ENCODE assay signal across 10 mouse cellular contexts in the genomic region with DNA sequence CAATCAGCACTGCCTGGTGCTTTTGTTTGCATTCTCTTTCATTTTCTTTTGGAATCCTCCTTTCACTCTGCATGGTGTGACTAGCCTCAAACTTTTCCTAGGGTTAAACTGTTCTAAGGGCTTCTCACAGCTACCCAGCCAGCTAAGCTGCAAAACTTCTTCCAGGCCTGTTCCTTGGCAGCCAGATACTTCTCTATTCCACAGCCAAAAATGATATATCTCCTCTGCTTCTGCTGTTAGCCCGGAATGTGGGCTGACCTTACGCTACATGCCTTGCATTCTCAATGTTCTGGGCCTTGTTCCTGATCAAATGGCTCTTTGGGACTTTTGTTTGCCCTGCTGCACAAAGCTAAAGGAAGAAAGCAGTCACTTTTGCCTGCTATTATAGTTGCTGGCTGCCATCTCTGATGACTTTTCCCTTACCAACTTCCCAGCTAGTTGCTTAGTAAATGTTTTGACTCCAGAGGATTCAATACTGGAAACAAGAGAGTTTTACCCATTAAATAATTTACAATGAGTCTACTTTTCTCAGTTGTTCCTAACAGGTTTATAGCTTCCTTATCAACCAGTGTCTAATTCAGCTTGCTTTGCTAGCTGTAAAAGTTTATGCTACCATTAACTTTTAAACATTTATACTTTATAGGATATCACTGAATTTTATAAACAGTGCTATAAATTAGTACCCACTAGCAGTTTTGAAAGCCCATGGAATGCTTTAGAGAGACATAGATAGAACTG.
A peak's percentile ranks its signal among the peaks of the same experiment; 100 is the strongest.
DNase-seq lines count a peak whose midpoint lies in the region; ATAC-seq and TF ChIP-seq lines count a peak whose summit lies in the region.
"Had no signal": no experiment of that assay in that cellular context is flagged by ENCODE, and none has a peak within 500 bp of the region (broad histone marks: within the 10 kb centered on the region; RNA-seq: fewer than 3 reads in every experiment).

No protein-coding gene starts in this region.

- no peaks in the 10 kb centered on the region for H3K9me3 ChIP-seq in forebrain, embryonic 11.5 days (ENCODE audit: control insufficient read depth, low read length)
- H3K9me3 ChIP-seq in forebrain, embryonic 13.5 days (replicated peaks), result no peaks in the 10 kb centered on the region
- H3K9me3 ChIP-seq in heart, embryonic 15.5 days (replicated peaks), result no peaks in the 10 kb centered on the region
- no peaks in the 10 kb centered on the region for H3K9me3 ChIP-seq in kidney, embryonic 15.5 days (replicated peaks)
- H3K9me3 ChIP-seq in neural tube, embryonic 12.5 days, result no peaks in the 10 kb centered on the region
- H3K9me3 ChIP-seq in forebrain, postnatal 0 days (ENCODE audit: low read length), result no peaks in the 10 kb centered on the region
- H3K9me3 ChIP-seq: embryonic facial prominence, embryonic 12.5 days had no signal

- no peak for ATAC-seq in forebrain, embryonic 11.5 days (replicated peaks; ENCODE audit: low FRiP score)
- ATAC-seq in forebrain, embryonic 13.5 days, result no peak
- ATAC-seq in heart, embryonic 15.5 days (replicated peaks; ENCODE audit: insufficient number of reproducible peaks, insufficient read depth, low FRiP score, low read depth), result peak; percentile 77
- ATAC-seq in kidney, embryonic 15.5 days (replicated peaks; ENCODE audit: low FRiP score), result peak; percentile 83
- peak; percentile 78 for ATAC-seq in neural tube, embryonic 12.5 days (ENCODE audit: low FRiP score, low read depth)
- ATAC-seq in forebrain, postnatal 0 days, result no peak

- no peaks in the 10 kb centered on the region for H3K4me1 ChIP-seq in forebrain, embryonic 11.5 days (replicated peaks; ENCODE audit: control insufficient read depth, insufficient read depth, low read length)
- H3K4me1 ChIP-seq in forebrain, embryonic 13.5 days, result peaks cover 10% of the 10 kb centered on the region
- peaks cover 26% of the 10 kb centered on the region for H3K4me1 ChIP-seq in heart, embryonic 15.5 days (replicated peaks)
- H3K4me1 ChIP-seq in kidney, embryonic 15.5 days, result peaks cover 10% of the 10 kb centered on the region; the same call in 1 of the 2 replicates
- peaks cover 10% of the 10 kb centered on the region; the same call in 1 of the 2 replicates for H3K4me1 ChIP-seq in neural tube, embryonic 12.5 days
- H3K4me1 ChIP-seq in forebrain, postnatal 0 days (ENCODE audit: insufficient read depth), result no peaks in the 10 kb centered on the region

- H3K27me3 ChIP-seq in forebrain, embryonic 11.5 days (ENCODE audit: control insufficient read depth, insufficient read depth, low read length), result no peaks in the 10 kb centered on the region; the same call in 1 of the 2 replicates
- H3K27me3 ChIP-seq in forebrain, embryonic 13.5 days, result no peaks in the 10 kb centered on the region
- H3K27me3 ChIP-seq in heart, embryonic 15.5 days, result no peaks in the 10 kb centered on the region
- no peaks in the 10 kb centered on the region for H3K27me3 ChIP-seq in kidney, embryonic 15.5 days
- H3K27me3 ChIP-seq in neural tube, embryonic 12.5 days (replicated peaks), result no peaks in the 10 kb centered on the region
- no peaks in the 10 kb centered on the region for H3K27me3 ChIP-seq in forebrain, postnatal 0 days (ENCODE audit: insufficient read depth, low read length)
- H3K27me3 ChIP-seq: CH12.LX; embryonic facial prominence, embryonic 12.5 days had no signal

- no peaks in the 10 kb centered on the region for H3K36me3 ChIP-seq in forebrain, embryonic 11.5 days (ENCODE audit: control insufficient read depth, insufficient read depth, low read length)
- no peaks in the 10 kb centered on the region for H3K36me3 ChIP-seq in forebrain, embryonic 13.5 days (ENCODE audit: poor library complexity, severe bottlenecking)
- H3K36me3 ChIP-seq in heart, embryonic 15.5 days, result no peaks in the 10 kb centered on the region
- H3K36me3 ChIP-seq in kidney, embryonic 15.5 days, result no peaks in the 10 kb centered on the region
- H3K36me3 ChIP-seq in neural tube, embryonic 12.5 days, result no peaks in the 10 kb centered on the region
- no peaks in the 10 kb centered on the region for H3K36me3 ChIP-seq in forebrain, postnatal 0 days (ENCODE audit: insufficient read depth)

- DNase-seq in forebrain, embryonic 11.5 days (ENCODE audit: low spot score), result peak; percentile 52
- peak; percentile 70 for DNase-seq in embryo, embryonic 10 days (ENCODE audit: low spot score)
- no peak for DNase-seq in layer of hippocampus, postnatal 14 days (ENCODE audit: low spot score in 2 of 2)
- DNase-seq in forebrain, postnatal 0 days, result no peak

- H3K4me2 ChIP-seq in forebrain, embryonic 11.5 days (ENCODE audit: low read depth, low read length, severe bottlenecking), result no peak overlapping the region
- no peak overlapping the region for H3K4me2 ChIP-seq in forebrain, embryonic 13.5 days
- H3K4me2 ChIP-seq in heart, embryonic 15.5 days, result 0 out of 2 replicates have a peak overlapping the region, but pooled peaks have one; percentile 13
- H3K4me2 ChIP-seq in kidney, embryonic 15.5 days, result no peak overlapping the region
- 0 out of 2 replicates have a peak overlapping the region, but pooled peaks have one; percentile 14 for H3K4me2 ChIP-seq in neural tube, embryonic 12.5 days (replicated peaks)
- no peak overlapping the region for H3K4me2 ChIP-seq in forebrain, postnatal 0 days (ENCODE audit: low read depth)
- H3K4me2 ChIP-seq: embryonic facial prominence, embryonic 12.5 days had no signal

- WGBS in forebrain, embryonic 11.5 days, result 8% methylated on average over 2 of the region's 2 CpGs
- 4% methylated on average over 2 of the region's 2 CpGs for WGBS in forebrain, embryonic 13.5 days
- 3% methylated on average over 2 of the region's 2 CpGs for whole genome bisulfite sequencing in heart, embryonic 15.5 days
- WGBS in kidney, embryonic 15.5 days, result 32% methylated on average over 2 of the region's 2 CpGs
- WGBS in neural tube, embryonic 12.5 days, result 8% methylated on average over 2 of the region's 2 CpGs
- 19% methylated on average over 2 of the region's 2 CpGs for WGBS in forebrain, postnatal 0 days

- TF ChIP-seq CTCF in forebrain, postnatal 0 days (IDR thresholded peaks at IDR 0.05; ENCODE audit: low read depth), result no peak

- H3K27ac ChIP-seq in forebrain, embryonic 11.5 days (ENCODE audit: low read depth, low read length), result no peak overlapping the region
- no peak overlapping the region; the same call in 1 of the 2 replicates for H3K27ac ChIP-seq in forebrain, embryonic 13.5 days
- peak overlapping the region; percentile 85 for H3K27ac ChIP-seq in heart, embryonic 15.5 days
- peak overlapping the region; percentile 87 for H3K27ac ChIP-seq in kidney, embryonic 15.5 days
- no peak overlapping the region for H3K27ac ChIP-seq in neural tube, embryonic 12.5 days
- no peak overlapping the region for H3K27ac ChIP-seq in forebrain, postnatal 0 days (ENCODE audit: low read depth, low read length)

- no peak overlapping the region for H3K4me3 ChIP-seq in forebrain, embryonic 11.5 days (ENCODE audit: low read depth, low read length)
- no peak overlapping the region for H3K4me3 ChIP-seq in forebrain, embryonic 13.5 days
- H3K4me3 ChIP-seq in heart, embryonic 15.5 days, result no peak overlapping the region
- no peak overlapping the region for H3K4me3 ChIP-seq in kidney, embryonic 15.5 days (replicated peaks)
- H3K4me3 ChIP-seq in neural tube, embryonic 12.5 days, result no peak overlapping the region
- H3K4me3 ChIP-seq in forebrain, postnatal 0 days (ENCODE audit: low read depth, low read length), result no peak overlapping the region
- H3K4me3 ChIP-seq: embryonic facial prominence, embryonic 12.5 days had no signal

- no peak overlapping the region for H3K9ac ChIP-seq in forebrain, embryonic 11.5 days (ENCODE audit: low read length)
- H3K9ac ChIP-seq in forebrain, embryonic 13.5 days, result no peak overlapping the region
- H3K9ac ChIP-seq in heart, embryonic 15.5 days, result no peak overlapping the region
- H3K9ac ChIP-seq in kidney, embryonic 15.5 days, result no peak overlapping the region
- H3K9ac ChIP-seq in neural tube, embryonic 12.5 days, result no peak overlapping the region
- no peak overlapping the region for H3K9ac ChIP-seq in forebrain, postnatal 0 days
- H3K9ac ChIP-seq: embryonic facial prominence, embryonic 12.5 days had no signal

Comparison
In these comparisons a context has a peak if more than half of its experiments do, and no peak if none do; other contexts are left out.
1. DNase-seq: peak in forebrain, embryonic 11.5 days (single experiment) and embryo, embryonic 10 days (single experiment); none in layer of hippocampus, postnatal 14 days (0 of 2) and forebrain, postnatal 0 days (single experiment).
2. ATAC-seq: peak in heart, embryonic 15.5 days (single experiment), kidney, embryonic 15.5 days (single experiment) and neural tube, embryonic 12.5 days (single experiment); none in forebrain, embryonic 11.5 days (single experiment), forebrain, embryonic 13.5 days (single experiment) and forebrain, postnatal 0 days (single experiment).
3. H3K27ac ChIP-seq: peak in heart, embryonic 15.5 days (single experiment) and kidney, embryonic 15.5 days (single experiment); none in forebrain, embryonic 11.5 days (single experiment), forebrain, embryonic 13.5 days (single experiment), neural tube, embryonic 12.5 days (single experiment) and forebrain, postnatal 0 days (single experiment).
4. H3K4me2 ChIP-seq: peak in heart, embryonic 15.5 days (single experiment) and neural tube, embryonic 12.5 days (single experiment); none in forebrain, embryonic 11.5 days (single experiment), forebrain, embryonic 13.5 days (single experiment), kidney, embryonic 15.5 days (single experiment) and forebrain, postnatal 0 days (single experiment).